Mouse (Mus musculus) heart, postnatal 14 days (tissue): ENCODE results near the gene Slc9a4. TPM values are rescaled to one million over a fixed set of nuclear protein-coding genes. Genes with fewer than 3 reads are reported as not detected.
A peak's percentile ranks its signal among the peaks of the same experiment; 100 is the strongest.
"Not testable (repeated sequence)": the region's sequence is repeated elsewhere in the genome, so short reads cannot be mapped to it uniquely, and the experiment has no call there.

Source experiments
- DNase-seq, 2 experiments: peaks; one replicate each; pipeline ENCODE4 v3.0.0; 2021 to 2022
- intact Hi-C: fragments of 180-260 bp; cut with DNase I; formaldehyde crosslinking; loops from one replicate; pipeline ENCODE4 v1.15.1; 2025
- long read RNA-seq, 2 experiments: library from polyadenylated mRNA; stranded (forward); transcript quantifications; one replicate each; pipeline ENCODE4 v2.0.0; 2021
- total RNA-seq, 2 experiments: library from RNA; stranded (reverse); gene quantifications; 2 replicates each; pipeline ENCODE4 v1.2.3; 2021

Slc9a4 gene
- total RNA-seq, result under 1 TPM; 0.05 to 0.14 TPM
- long read RNA-seq, experiment 1, result 0 reads
- long read RNA-seq, experiment 2, result 0 reads

DNA sequence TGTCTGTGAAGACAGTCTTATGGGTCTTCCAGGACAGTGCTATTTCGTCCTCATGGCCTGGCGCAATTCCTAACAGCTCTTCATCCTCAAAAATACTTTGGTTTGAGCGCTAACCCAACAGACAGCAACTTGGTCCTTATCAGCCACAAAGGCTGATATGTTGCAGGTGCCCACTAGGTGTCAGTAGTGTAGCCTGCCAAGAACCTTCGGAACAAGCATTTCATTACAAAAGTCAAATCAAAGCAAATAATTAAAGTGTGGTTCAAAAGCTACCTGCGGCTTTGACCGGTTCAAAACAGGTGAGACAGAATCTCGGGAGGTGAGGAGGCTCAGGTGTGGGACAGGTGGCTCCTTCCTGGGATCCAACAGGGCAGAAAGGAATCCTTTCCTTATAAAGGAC, at the start of gene Slc9a4:
Slc9a4 (plus strand) TSS at position 298 of the 400 bp plus-strand sequence.
- intact Hi-C loops, result loop anchor here (2.0 to 5.0 kb wide), 2 partner anchors 78 to 189 kb away; no protein-coding TSS in a partner anchor
- DNase-seq, result peak; percentile 10 to 52

DNA sequence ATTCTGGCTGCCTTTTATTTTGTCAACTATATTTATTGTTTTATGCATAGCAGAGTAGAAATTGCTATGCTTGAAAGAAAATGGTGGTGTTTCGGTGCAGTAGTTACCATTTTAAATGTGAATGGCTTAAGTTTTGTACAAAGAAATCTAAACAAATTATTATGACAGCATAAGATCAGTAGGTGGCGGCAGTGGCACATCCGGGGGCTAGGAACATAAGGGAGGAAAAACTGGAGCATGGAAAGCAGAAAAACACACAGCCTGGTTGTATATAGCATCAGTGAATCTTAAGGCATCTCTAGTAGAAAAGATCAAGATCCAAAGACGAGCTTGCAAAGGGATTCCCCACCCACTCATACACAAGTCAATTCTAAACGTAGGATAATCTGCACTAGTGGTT, 42.3 kb upstream of the Slc9a4 start:
- DNase-seq, result peak in 1 of 2 experiments; percentile 5
- intact Hi-C loops, result no loop called here

DNA sequence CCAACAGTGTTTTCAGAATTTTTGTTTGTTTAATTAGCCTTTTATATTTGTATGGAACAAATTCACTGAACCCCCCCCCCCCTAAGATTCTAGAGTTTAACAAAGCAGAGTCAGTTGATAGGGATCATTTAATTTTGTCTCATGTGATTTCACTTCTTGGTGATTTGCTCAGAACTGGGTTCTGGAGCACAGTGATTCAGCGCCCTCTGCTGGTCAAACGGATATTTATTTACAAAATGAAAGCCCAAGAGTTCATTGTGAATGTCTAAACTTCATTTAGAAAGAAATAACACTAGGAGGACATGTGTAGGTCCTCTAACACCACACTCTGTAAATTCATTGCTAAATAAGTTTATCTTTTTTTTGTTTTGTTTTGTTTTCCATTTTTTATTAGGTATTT, 35.2 kb upstream of the Slc9a4 start:
- DNase-seq, result peak; percentile 54 to 79
- intact Hi-C loops, result loop anchor here (5.0 to 10.0 kb wide), 3 partner anchors 427 to 930 kb away; no protein-coding TSS in a partner anchor

DNA sequence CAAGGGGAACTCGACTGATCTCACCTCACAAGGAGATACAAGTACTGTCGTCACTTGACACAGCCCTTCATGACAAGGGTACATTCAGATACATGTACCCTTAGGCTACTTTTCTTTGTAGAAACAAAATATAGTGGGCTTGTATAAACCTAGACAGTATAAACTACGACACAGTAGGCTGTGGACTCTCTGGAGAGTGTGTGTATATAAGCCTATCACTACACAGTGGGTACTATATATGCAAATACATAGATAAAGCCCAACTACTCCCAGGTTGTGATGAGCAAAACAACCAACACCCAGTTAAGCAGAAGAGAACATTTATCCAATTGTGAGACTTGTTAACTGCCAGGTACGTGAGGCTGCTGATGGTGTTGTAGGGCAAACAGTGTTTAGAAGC, 33.2 kb upstream of the Slc9a4 start:
- intact Hi-C loops, result loop anchor here (2.0 to 10.0 kb wide), 3 partner anchors 166 to 932 kb away; no protein-coding TSS in a partner anchor

GRCm38 (mm10) chr1:40547064-40547572, 32.8 kb upstream of the Slc9a4 start:
- DNase-seq, result no peak
- intact Hi-C loops, result loop anchor here (2.0 to 10.0 kb wide), 3 partner anchors 166 to 932 kb away; no protein-coding TSS in a partner anchor

More for the DNA sequence above, 33.2 kb upstream of the Slc9a4 start:
- no peak for DNase-seq

DNA sequence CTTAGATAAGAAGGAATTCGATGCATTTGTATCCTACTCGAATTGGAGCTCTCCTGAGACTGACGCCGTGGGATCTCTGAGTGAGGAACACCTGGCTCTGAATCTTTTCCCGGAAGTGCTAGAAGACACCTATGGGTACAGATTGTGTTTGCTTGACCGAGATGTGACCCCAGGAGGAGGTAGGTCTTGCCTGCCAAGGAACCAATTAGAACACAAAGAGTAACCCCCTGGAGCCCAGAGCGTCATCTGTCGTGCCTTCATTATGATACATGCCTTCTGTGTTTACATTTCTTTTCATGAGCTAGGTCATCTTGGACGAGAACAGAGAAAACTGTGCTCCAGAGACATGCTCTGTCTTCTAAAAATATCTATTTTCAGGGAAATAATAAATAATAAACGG, 32.1 kb upstream of the Slc9a4 start:
- DNase-seq, result no peak
- intact Hi-C loops, result loop anchor here (2.0 to 10.0 kb wide), 3 partner anchors 167 to 933 kb away; no protein-coding TSS in a partner anchor

DNA sequence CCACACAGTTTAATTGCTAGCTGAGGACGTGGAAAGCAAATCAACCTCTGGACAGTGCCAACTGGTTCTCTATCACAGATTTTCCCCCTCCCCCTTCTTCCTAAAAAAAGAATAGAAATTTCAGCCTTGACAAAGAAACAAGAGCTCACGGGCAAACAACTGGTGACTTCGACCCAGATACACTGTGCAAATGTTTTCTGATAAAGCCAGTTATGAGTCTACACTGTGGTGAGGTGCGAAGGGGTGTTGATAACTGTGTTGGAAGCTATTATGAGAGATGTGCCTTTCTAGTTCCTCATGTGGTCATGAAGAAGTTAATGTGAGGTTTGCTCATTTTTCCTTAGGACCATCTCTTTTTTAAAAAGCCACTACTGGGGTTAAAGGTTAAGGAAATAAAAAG, 10.5 kb upstream of the Slc9a4 start:
- DNase-seq, result no peak
- intact Hi-C loops, result no loop called here

DNA sequence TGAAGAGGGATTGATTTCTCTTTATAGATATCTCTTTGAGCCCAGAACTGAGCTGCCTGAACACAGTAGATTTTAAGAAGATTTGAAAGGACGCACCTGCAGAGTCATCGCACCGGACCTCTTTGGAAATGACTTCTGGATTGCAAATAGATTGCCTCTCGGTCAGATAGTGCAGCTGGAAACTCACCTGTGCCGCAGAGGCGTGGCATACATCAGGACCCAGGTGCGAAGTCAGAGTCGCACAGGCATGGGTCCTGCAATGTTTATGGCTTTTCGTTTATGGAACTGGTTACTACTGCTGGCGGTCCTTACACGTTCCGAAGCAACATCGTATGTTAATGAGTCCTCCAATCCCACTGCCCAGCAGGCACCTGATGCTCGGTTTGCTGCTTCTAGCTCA, 388 bp downstream of the Slc9a4 start:
- intact Hi-C loops, result loop anchor here (5.0 kb wide), 1 partner anchor 77 kb away; no protein-coding TSS in a partner anchor
- no peak for DNase-seq

DNA sequence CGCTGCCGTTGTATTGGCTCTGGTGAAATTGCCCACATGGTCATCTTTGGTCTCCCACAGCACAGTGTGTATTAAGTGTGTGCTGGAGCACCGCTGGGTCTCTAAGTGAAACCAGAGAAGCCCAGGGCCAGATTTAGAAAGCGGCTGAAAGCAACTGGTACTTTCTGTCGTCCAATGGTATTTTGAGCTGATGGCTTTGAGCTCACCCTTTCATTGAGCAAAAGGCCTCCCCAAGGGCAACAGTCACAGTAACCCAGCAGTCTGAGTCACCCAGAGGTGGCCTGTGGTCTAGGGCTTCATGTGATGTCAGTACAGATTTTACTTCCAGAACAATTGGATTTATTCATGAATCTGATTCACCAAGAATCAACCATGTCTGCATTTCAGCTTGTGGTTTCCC, 6.9 kb downstream of the Slc9a4 start:
- no peak for DNase-seq
- intact Hi-C loops, result no loop called here

- DNase-seq, result no peak
- intact Hi-C loops, result no loop called here
Observed at GRCm38 (mm10) chr1:40590931-40591330, 11.1 kb downstream of the Slc9a4 start.

DNA sequence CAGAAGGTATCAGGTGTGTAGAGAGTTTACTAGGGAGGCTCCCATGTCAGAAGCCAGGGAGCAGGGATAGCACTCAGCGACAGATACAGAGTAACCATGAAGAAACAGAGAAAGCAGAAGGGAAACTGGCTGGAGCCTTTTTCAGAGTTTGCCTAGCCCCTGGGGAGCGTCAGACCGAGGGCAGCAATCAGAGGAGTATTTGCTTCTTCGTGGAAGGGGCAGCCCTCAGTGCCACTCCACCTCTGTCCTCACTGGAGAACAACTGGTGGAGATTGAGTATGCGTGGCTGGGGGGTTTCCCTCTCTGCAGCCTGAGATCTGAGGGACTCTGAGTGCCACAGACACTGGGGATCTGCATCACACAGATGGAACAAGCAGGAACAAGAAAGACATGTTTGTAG, 17.9 kb downstream of the Slc9a4 start:
- no peak for DNase-seq
- intact Hi-C loops, result no loop called here

GRCm38 (mm10) chr1:40599661-40600060, 19.8 kb downstream of the Slc9a4 start:
- DNase-seq, intact Hi-C loops: not testable (repeated sequence)

GRCm38 (mm10) chr1:40600394-40601327, 20.8 kb downstream of the Slc9a4 start:
- intact Hi-C loops, result no loop called here
- peak in 1 of 2 experiments; percentile 24 for DNase-seq

DNA sequence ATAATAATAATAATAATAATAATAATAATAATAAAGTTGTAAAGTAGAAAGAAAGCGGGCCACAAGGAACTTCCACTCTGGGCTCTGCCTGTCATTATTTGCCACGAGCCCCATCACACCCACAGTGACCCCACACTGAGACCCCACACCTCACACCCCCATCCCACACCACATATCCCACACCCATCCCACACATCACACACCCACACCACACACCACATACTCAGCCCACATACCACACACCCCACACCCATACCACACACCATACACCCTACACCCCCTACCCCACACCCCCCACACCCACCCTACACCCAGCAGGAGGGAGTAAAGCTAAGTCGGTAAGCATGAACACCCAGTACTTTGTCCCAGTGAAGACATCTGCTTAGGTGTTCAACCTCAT, 21.6 kb downstream of the Slc9a4 start:
- no peak for DNase-seq
- intact Hi-C loops, result no loop called here

DNA sequence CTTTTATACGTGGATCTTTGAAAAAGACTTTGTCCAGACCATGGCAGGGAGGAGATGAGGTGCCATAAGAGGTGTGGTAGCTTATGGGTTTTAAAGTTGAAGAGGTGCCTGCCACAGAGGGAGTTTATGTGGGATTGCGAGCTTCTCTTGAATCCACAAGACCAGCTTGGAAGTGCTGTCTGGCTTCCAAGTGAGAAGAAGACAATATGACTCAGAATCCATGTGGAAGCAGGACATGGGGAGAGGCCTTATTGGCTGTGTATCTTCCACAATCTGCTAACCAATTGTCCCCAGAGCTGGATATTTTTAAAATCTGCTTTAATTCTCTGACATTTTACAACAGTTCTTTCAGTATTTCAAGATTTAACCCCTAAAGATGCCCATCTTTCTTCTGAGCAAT, 33.3 kb downstream of the Slc9a4 start:
- intact Hi-C loops, result no loop called here
- DNase-seq, result no peak

- intact Hi-C loops, result loop anchor here (2.0 kb wide), 1 partner anchor 150 kb away; no protein-coding TSS in a partner anchor
- peak; percentile 9 to 33 for DNase-seq
Observed at GRCm38 (mm10) chr1:40619093-40619492, 39.2 kb downstream of the Slc9a4 start.

- intact Hi-C loops, result loop anchor here (2.0 kb wide), 1 partner anchor 149 kb away; no protein-coding TSS in a partner anchor
- DNase-seq, result no peak
Observed at GRCm38 (mm10) chr1:40619871-40620270, 40.0 kb downstream of the Slc9a4 start.

- intact Hi-C loops, result no loop called here
- DNase-seq, result no peak
Observed at GRCm38 (mm10) chr1:40624954-40625353, 45.1 kb downstream of the Slc9a4 start.

- DNase-seq, result no peak
- intact Hi-C loops, result no loop called here
Observed at GRCm38 (mm10) chr1:40626954-40627353, 47.1 kb downstream of the Slc9a4 start.

DNA sequence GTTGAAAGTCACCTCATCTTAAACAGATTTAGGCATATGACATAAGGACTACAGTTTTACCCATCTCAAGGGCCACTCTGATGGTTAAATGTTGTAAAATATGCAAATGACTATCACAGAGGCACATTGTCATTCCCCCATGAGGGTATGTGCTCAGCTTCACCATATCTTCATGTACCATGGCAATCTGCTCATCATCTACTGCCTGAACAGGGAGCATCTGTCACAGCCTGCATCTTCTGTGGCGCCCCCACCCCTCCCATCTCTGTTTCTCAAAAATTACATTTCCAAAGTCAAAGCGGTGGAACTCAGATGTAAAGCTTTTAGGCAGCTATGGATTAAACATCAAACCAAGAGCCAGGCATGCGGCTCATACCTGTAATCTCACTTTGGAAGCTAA, 48.6 kb downstream of the Slc9a4 start:
- DNase-seq, result no peak
- intact Hi-C loops, result no loop called here

GRCm38 (mm10) chr1:40632407-40633062, 52.7 kb downstream of the Slc9a4 start:
- no peak for DNase-seq
- intact Hi-C loops, result no loop called here
